Mouse (Mus musculus): ENCODE measurements around the gene Tmem202. TPM values are rescaled to one million over a fixed set of nuclear protein-coding genes. Genes with fewer than 3 reads are reported as not detected.

Tmem202 gene
- polyA plus RNA-seq, 2 experiments = 0.03 TPM; not detected in 1

DNA sequence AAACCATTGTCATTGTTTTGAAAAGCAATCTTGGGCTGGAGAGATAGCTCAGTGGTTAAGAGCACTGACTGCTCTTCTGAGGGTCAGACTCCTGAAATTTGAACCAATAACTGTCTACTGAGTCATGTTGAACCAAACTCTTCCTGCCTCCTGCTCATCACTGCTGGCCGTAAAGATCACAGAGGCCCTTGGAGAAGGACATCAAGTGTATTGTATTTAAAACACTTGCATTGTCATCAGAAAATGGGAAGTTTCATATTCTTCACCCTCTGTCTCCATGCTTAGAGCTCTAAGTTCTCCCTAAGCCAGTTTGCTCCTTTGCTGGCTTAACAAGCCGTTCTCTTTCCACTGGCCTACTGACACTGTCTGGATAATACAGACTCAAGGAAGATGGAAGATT, 11.4 kb downstream of the Tmem202 start:
- ATAC-seq (ENCODE audit: insufficient read depth) = no peak
- TF ChIP-seq CTCF (IDR thresholded peaks at IDR 0.05; ENCODE audit: low read depth) (no peak), EP300 (IDR thresholded peaks at IDR 0.05; ENCODE audit: low read depth) (no peak)
- Histone ChIP-seq H3K4me2 (ENCODE audit: low read depth) (no peak overlapping the region), H3K9me3 (ENCODE audit: control insufficient read depth, low read length) (no peaks in the 10 kb centered on the region), H3K9ac (replicated peaks) (no peak overlapping the region), H3K27ac (no peak overlapping the region), H3K27me3 (ENCODE audit: control insufficient read depth, insufficient read depth, low read length) (no peaks in the 10 kb centered on the region), H3K36me3 (replicated peaks; ENCODE audit: control insufficient read depth, insufficient read depth, low read depth) (no peaks in the 10 kb centered on the region), H3K4me1 (replicated peaks; ENCODE audit: control insufficient read depth in 2 of 2, insufficient read depth in 2 of 2, low read length in 1 of 2) (no peaks in the 10 kb centered on the region), H3K4me3 (ENCODE audit: insufficient read depth in 1 of 2, low read depth in 2 of 2, low read length in 2 of 2) (no peak overlapping the region)
- 56% methylated on average over 2 of the region's 2 CpGs for WGBS (ENCODE audit: insufficient replicate concordance)
- no peak for DNase-seq (ENCODE audit: low read depth in 3 of 3, low spot score in 3 of 3)

DNA sequence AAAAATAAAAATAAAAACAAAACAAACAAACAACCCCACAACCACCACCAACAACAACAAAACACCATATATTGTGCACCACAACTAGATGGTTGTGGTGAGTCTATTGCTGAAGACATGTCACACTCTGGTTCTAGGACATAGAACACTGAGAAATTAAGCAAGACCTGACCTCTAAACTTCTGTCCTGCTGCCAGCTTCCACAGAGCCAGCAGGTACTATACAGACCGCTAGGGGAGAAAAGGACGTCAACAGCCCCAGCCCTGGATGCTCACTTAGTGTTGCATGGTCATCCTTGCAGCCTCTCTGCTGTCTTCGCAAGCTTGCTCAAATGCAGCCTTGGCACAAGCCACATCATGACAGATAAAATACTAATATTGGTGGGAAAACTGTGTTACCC, 12.1 kb downstream of the Tmem202 start:
- no peak for ATAC-seq (ENCODE audit: insufficient read depth)
- 60% methylated on average over 3 of the region's 3 CpGs for WGBS (ENCODE audit: insufficient replicate concordance)
- no peaks in the 10 kb centered on the region for H3K27me3 ChIP-seq (ENCODE audit: control insufficient read depth, insufficient read depth, low read length)

DNA sequence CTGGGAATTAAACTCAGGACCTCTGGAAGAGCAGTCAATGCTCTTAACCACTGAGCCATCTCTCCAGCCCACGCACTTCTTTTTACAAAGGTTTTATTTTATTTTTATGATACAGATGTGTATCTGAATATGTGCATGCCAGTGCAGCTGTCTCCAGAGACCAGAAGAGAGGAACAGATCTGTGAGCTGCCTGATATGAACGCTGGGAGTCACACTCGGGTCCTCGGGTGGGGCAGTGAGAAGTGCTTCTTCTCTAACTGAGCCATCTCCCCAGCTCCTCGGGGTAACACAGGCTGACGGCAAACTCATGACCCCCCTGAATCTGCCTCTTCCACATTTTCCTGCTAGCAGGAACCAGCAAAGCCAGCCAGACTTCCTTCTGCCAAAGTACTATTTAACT, 12.9 kb downstream of the Tmem202 start:
- Histone ChIP-seq H3K9me3 (ENCODE audit: control insufficient read depth, low read length) (no peaks in the 10 kb centered on the region), H3K4me2 (ENCODE audit: low read depth) (no peak overlapping the region), H3K27ac (no peak overlapping the region), H3K27me3 (ENCODE audit: control insufficient read depth, insufficient read depth, low read length) (no peaks in the 10 kb centered on the region), H3K9ac (replicated peaks) (no peak overlapping the region), H3K4me3 (ENCODE audit: insufficient read depth in 1 of 2, low read depth in 2 of 2, low read length in 2 of 2) (no peak overlapping the region), H3K4me1 (replicated peaks; ENCODE audit: control insufficient read depth in 2 of 2, insufficient read depth in 2 of 2, low read length in 1 of 2) (no peaks in the 10 kb centered on the region; a peak in 2 of 4 replicates), H3K36me3 (replicated peaks; ENCODE audit: control insufficient read depth, insufficient read depth, low read depth) (no peaks in the 10 kb centered on the region)
- no peak for TF ChIP-seq CTCF (IDR thresholded peaks at IDR 0.05; ENCODE audit: low read depth)
- TF ChIP-seq EP300 (IDR thresholded peaks at IDR 0.05; ENCODE audit: low read depth) = no peak
- ATAC-seq (ENCODE audit: insufficient read depth) (no peak), DNase-seq (ENCODE audit: low read depth in 3 of 3, low spot score in 3 of 3) (no peak)
- 16% methylated on average over 6 of the region's 6 CpGs for WGBS (ENCODE audit: insufficient replicate concordance)

More for the DNA sequence above, 12.1 kb downstream of the Tmem202 start:
- DNase-seq (ENCODE audit: low read depth in 3 of 3, low spot score in 3 of 3) = no peak
- H3K36me3 ChIP-seq (replicated peaks; ENCODE audit: control insufficient read depth, insufficient read depth, low read depth) = no peaks in the 10 kb centered on the region
- no peaks in the 10 kb centered on the region for H3K9me3 ChIP-seq (ENCODE audit: control insufficient read depth, low read length)
- H3K9ac ChIP-seq (replicated peaks) = no peak overlapping the region
- no peak for TF ChIP-seq EP300 (IDR thresholded peaks at IDR 0.05; ENCODE audit: low read depth)
- H3K27ac ChIP-seq = no peak overlapping the region
- no peak overlapping the region for H3K4me2 ChIP-seq (ENCODE audit: low read depth)
- H3K4me3 ChIP-seq (ENCODE audit: insufficient read depth in 1 of 2, low read depth in 2 of 2, low read length in 2 of 2) = no peak overlapping the region
- H3K4me1 ChIP-seq (replicated peaks; ENCODE audit: control insufficient read depth in 2 of 2, insufficient read depth in 2 of 2, low read length in 1 of 2) = no peaks in the 10 kb centered on the region; a peak in 2 of 4 replicates

DNA sequence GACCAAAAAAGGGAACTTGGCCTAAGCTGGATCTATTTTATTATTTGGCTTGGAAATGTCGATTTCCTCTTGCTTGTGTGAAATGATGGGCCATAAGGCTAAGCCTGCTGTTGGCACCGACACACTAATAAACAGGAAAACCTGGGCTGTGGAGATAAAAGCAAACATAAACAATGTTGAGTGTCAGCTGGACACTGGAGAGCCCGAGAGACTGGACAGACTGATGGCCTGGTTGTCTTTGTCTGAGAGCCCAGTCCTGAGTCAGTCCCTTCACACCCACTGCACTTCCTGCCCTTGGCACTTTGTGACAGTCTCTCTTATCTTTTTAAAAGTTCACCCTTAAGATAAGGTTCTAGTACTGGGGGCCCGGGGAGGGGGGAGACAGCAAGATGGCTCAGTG, 16.7 kb downstream of the Tmem202 start:
- Histone ChIP-seq H3K9me3 (ENCODE audit: control insufficient read depth, low read length) (no peaks in the 10 kb centered on the region), H3K36me3 (replicated peaks; ENCODE audit: control insufficient read depth, insufficient read depth, low read depth) (no peaks in the 10 kb centered on the region), H3K4me2 (ENCODE audit: low read depth) (no peak overlapping the region), H3K27me3 (ENCODE audit: control insufficient read depth, insufficient read depth, low read length) (no peaks in the 10 kb centered on the region), H3K4me3 (ENCODE audit: insufficient read depth in 1 of 2, low read depth in 2 of 2, low read length in 2 of 2) (no peak overlapping the region), H3K4me1 (replicated peaks; ENCODE audit: control insufficient read depth in 2 of 2, insufficient read depth in 2 of 2, low read length in 1 of 2) (no peaks in the 10 kb centered on the region; a peak in 2 of 4 replicates), H3K27ac (no peak overlapping the region), H3K9ac (replicated peaks) (no peak overlapping the region)
- DNase-seq (ENCODE audit: low read depth in 3 of 3, low spot score in 3 of 3) (no peak), ATAC-seq (ENCODE audit: insufficient read depth) (no peak)
- TF ChIP-seq EP300 (IDR thresholded peaks at IDR 0.05; ENCODE audit: low read depth) (no peak), CTCF (IDR thresholded peaks at IDR 0.05; ENCODE audit: low read depth) (no peak)
- 6% methylated on average over 4 of the region's 4 CpGs for WGBS (ENCODE audit: insufficient replicate concordance)

DNA sequence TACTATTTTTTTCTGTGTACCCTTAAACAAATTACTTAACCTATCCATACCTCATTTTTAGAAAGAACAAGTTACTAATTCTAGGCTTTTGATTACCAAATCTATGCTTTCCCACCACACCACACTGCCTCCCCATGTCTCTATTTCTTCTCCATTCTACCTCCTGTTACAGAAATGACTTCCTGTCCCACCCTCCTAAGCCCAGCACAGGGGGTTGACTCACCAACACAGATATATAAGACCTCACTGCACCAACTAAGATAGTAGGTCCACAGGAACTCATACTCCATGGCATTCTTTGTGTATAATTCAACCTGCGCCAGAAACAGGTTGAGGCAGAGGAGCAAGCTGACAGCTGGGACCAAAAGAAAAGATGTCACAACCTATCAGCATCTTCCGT, 20.3 kb downstream of the Tmem202 start:
- ATAC-seq (ENCODE audit: insufficient read depth) (no peak), DNase-seq (ENCODE audit: low read depth in 3 of 3, low spot score in 3 of 3) (no peak)
- Histone ChIP-seq H3K4me2 (ENCODE audit: low read depth) (no peak overlapping the region), H3K27me3 (ENCODE audit: control insufficient read depth, insufficient read depth, low read length) (no peaks in the 10 kb centered on the region), H3K9me3 (ENCODE audit: control insufficient read depth, low read length) (no peaks in the 10 kb centered on the region), H3K4me1 (replicated peaks; ENCODE audit: control insufficient read depth in 2 of 2, insufficient read depth in 2 of 2, low read length in 1 of 2) (no peaks in the 10 kb centered on the region; a peak in 2 of 4 replicates), H3K27ac (no peak overlapping the region), H3K4me3 (ENCODE audit: insufficient read depth in 1 of 2, low read depth in 2 of 2, low read length in 2 of 2) (no peak overlapping the region), H3K36me3 (replicated peaks; ENCODE audit: control insufficient read depth, insufficient read depth, low read depth) (no peaks in the 10 kb centered on the region), H3K9ac (replicated peaks) (no peak overlapping the region)
- 42% methylated on average over 2 of the region's 2 CpGs for WGBS (ENCODE audit: insufficient replicate concordance)
- TF ChIP-seq CTCF (IDR thresholded peaks at IDR 0.05; ENCODE audit: low read depth) = no peak
- no peak for TF ChIP-seq EP300 (IDR thresholded peaks at IDR 0.05; ENCODE audit: low read depth)
